Mouse (Mus musculus): ENCODE results near the gene Ryr2.

DNA sequence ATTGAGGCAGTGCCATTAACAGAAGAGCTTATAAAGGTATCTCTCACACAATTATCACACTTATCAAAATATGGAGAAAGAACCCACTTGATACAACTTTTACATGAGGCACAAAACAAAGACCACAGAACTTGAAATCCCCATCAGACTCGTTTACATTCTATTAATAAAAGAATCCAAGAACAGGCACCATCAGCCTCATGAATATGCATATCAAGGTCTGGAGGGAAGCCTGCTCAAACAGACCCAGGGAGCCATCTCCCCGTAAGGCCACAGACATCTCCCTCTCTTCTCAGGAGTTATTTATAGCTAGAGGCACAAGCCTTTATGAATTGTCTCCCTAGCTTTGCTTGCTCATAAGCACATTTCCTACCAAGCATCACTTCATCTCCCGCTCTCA lies 227.7 kb downstream of the Ryr2 start:
- TF ChIP-seq POLR2A (IDR thresholded peaks at IDR 0.05; ENCODE audit: borderline replicate concordance, low read depth, low read length) (no peak), CTCF (IDR thresholded peaks at IDR 0.05; ENCODE audit: low read depth, low read length) (no peak)

Data from bone marrow macrophage, adult 2 months (primary cell).